Mouse (Mus musculus): ENCODE results near the gene Ppil4.

The Ppil4 gene

GRCm38 (mm10) chr10:7863411-7863810, 70.7 kb downstream of the Ppil4 start:
- DNase-seq: no peak

- no peak for DNase-seq
Measured at GRCm38 (mm10) chr10:7864184-7864583, 71.5 kb downstream of the Ppil4 start.

- DNase-seq: no peak
Measured at GRCm38 (mm10) chr10:7864806-7865205, 72.1 kb downstream of the Ppil4 start.

- peak; percentile 37 for DNase-seq
Measured at GRCm38 (mm10) chr10:7866762-7867665, 74.3 kb downstream of the Ppil4 start.

- DNase-seq: no peak
Measured at GRCm38 (mm10) chr10:7867666-7868030, 75.0 kb downstream of the Ppil4 start.

GRCm38 (mm10) chr10:7869746-7870145, 77.1 kb downstream of the Ppil4 start:
- no peak for DNase-seq

GRCm38 (mm10) chr10:7870571-7871315, 78.1 kb downstream of the Ppil4 start:
- peak; percentile 42 for DNase-seq

- DNase-seq: no peak
Measured at GRCm38 (mm10) chr10:7871381-7872020, 78.8 kb downstream of the Ppil4 start.

All from lung, postnatal 14 days (tissue).